Mouse (Mus musculus): Measurements from ENCODE around the gene Nfya. TPM values are rescaled to one million over a fixed set of nuclear protein-coding genes. Genes with fewer than 3 reads are reported as not detected.
A peak's percentile ranks its signal among the peaks of the same experiment; 100 is the strongest.

Gene Nfya
- polyA plus RNA-seq (2015; fragmentation: Nextera tagmentation; extraction: Ambion mirVana), result 10.7 and 11.1 TPM in 2 replicates

- peak within 1 kb of the TSS; percentile 90 for H3K4me2 ChIP-seq (ENCODE audit: low read length)
- ATAC-seq, result peak; percentile 98
- under 1% methylated on average over 84 of the region's 84 CpGs for WGBS
These were observed at the start of gene Nfya, which contains the start of gene Oard1 for GRCm38 (mm10) chr17:48409380-48410298. TSS of gene Nfya (minus strand) at chr17:48409906. TSS of gene Oard1 (plus strand) at chr17:48410014.

GRCm38 (mm10) chr17:48457971-48458653 is 48.4 kb upstream of the Nfya start:
- no peak overlapping the region for H3K27ac ChIP-seq (ENCODE audit: low read length)
- H3K4me2 ChIP-seq (ENCODE audit: low read length), result no peak overlapping the region
- H3K9me3 ChIP-seq (replicated peaks; ENCODE audit: control insufficient read depth, low read length, poor library complexity, severe bottlenecking), result no peaks in the 10 kb centered on the region
- H3K36me3 ChIP-seq (ENCODE audit: control insufficient read depth, insufficient read depth, low read length), result no peaks in the 10 kb centered on the region
- no peaks in the 10 kb centered on the region for H3K4me1 ChIP-seq (ENCODE audit: control insufficient read depth, insufficient read depth, low read length)
- WGBS, result 89% methylated on average over 13 of the region's 13 CpGs
- no peak overlapping the region for H3K4me3 ChIP-seq (ENCODE audit: low read depth, low read length)
- H3K9ac ChIP-seq (ENCODE audit: low read depth, low read length), result no peak overlapping the region
- H3K27me3 ChIP-seq (ENCODE audit: control insufficient read depth, insufficient read depth, low read depth, low read length), result no peaks in the 10 kb centered on the region
- ATAC-seq, result no peak

More at GRCm38 (mm10) chr17:48409380-48410298, at the start of gene Nfya, which contains the start of gene Oard1:
- H3K27me3 ChIP-seq (ENCODE audit: control insufficient read depth, insufficient read depth, low read depth, low read length), result no peaks in the 10 kb centered on the region
- H3K36me3 ChIP-seq (ENCODE audit: control insufficient read depth, insufficient read depth, low read length), result no peaks in the 10 kb centered on the region; the same call in 1 of the 2 replicates
- peaks cover 20% of the 10 kb centered on the region for H3K4me1 ChIP-seq (ENCODE audit: control insufficient read depth, insufficient read depth, low read length)
- peak within 1 kb of the TSS; percentile 98 for H3K9ac ChIP-seq (ENCODE audit: low read depth, low read length)
- H3K4me3 ChIP-seq (ENCODE audit: low read depth, low read length), result peak within 1 kb of the TSS; percentile 86
- peak within 1 kb of the TSS; percentile 99 for H3K27ac ChIP-seq (ENCODE audit: low read length)
- no peaks in the 10 kb centered on the region for H3K9me3 ChIP-seq (replicated peaks; ENCODE audit: control insufficient read depth, low read length, poor library complexity, severe bottlenecking)

- H3K9me3 ChIP-seq (replicated peaks; ENCODE audit: control insufficient read depth, low read length, poor library complexity, severe bottlenecking), result no peaks in the 10 kb centered on the region
- 89% methylated on average over 2 of the region's 2 CpGs for WGBS
These were observed 46.2 kb upstream of the Nfya start for GRCm38 (mm10) chr17:48455955-48456354.

GRCm38 (mm10) chr17:48454688-48455087 is 45.0 kb upstream of the Nfya start, which contains the start of gene Unc5cl:
TSS of gene Unc5cl (plus strand) at chr17:48454901.
- no peak within 1 kb of the TSS for H3K4me3 ChIP-seq (ENCODE audit: low read depth, low read length)
- H3K4me2 ChIP-seq (ENCODE audit: low read length), result no peak within 1 kb of the TSS
- H3K4me1 ChIP-seq (ENCODE audit: control insufficient read depth, insufficient read depth, low read length), result no peaks in the 10 kb centered on the region
- WGBS, result 66% methylated on average over 11 of the region's 11 CpGs
- H3K27ac ChIP-seq (ENCODE audit: low read length), result no peak within 1 kb of the TSS
- H3K9ac ChIP-seq (ENCODE audit: low read depth, low read length), result no peak within 1 kb of the TSS
- H3K36me3 ChIP-seq (ENCODE audit: control insufficient read depth, insufficient read depth, low read length), result no peaks in the 10 kb centered on the region
- no peaks in the 10 kb centered on the region for H3K9me3 ChIP-seq (replicated peaks; ENCODE audit: control insufficient read depth, low read length, poor library complexity, severe bottlenecking)
- ATAC-seq, result no peak
- H3K27me3 ChIP-seq (ENCODE audit: control insufficient read depth, insufficient read depth, low read depth, low read length), result no peaks in the 10 kb centered on the region

More at GRCm38 (mm10) chr17:48455955-48456354, 46.2 kb upstream of the Nfya start:
- Histone ChIP-seq H3K4me1 (ENCODE audit: control insufficient read depth, insufficient read depth, low read length) (no peaks in the 10 kb centered on the region), H3K27me3 (ENCODE audit: control insufficient read depth, insufficient read depth, low read depth, low read length) (no peaks in the 10 kb centered on the region), H3K4me3 (ENCODE audit: low read depth, low read length) (no peak overlapping the region), H3K9ac (ENCODE audit: low read depth, low read length) (no peak overlapping the region), H3K27ac (ENCODE audit: low read length) (no peak overlapping the region), H3K4me2 (ENCODE audit: low read length) (no peak overlapping the region), H3K36me3 (ENCODE audit: control insufficient read depth, insufficient read depth, low read length) (no peaks in the 10 kb centered on the region)
- no peak for ATAC-seq

- no peaks in the 10 kb centered on the region for H3K27me3 ChIP-seq (ENCODE audit: control insufficient read depth, insufficient read depth, low read depth, low read length)
- H3K4me2 ChIP-seq (ENCODE audit: low read length), result no peak overlapping the region
- no peaks in the 10 kb centered on the region for H3K4me1 ChIP-seq (ENCODE audit: control insufficient read depth, insufficient read depth, low read length)
- no peak overlapping the region for H3K27ac ChIP-seq (ENCODE audit: low read length)
- WGBS, result 54% methylated on average over 7 of the region's 7 CpGs
- no peak overlapping the region for H3K9ac ChIP-seq (ENCODE audit: low read depth, low read length)
- no peak for ATAC-seq
- no peaks in the 10 kb centered on the region for H3K9me3 ChIP-seq (replicated peaks; ENCODE audit: control insufficient read depth, low read length, poor library complexity, severe bottlenecking)
- no peaks in the 10 kb centered on the region for H3K36me3 ChIP-seq (ENCODE audit: control insufficient read depth, insufficient read depth, low read length)
- H3K4me3 ChIP-seq (ENCODE audit: low read depth, low read length), result no peak overlapping the region
These were observed 44.5 kb upstream of the Nfya start for GRCm38 (mm10) chr17:48454190-48454589.

- no peak for ATAC-seq
- H3K36me3 ChIP-seq (ENCODE audit: control insufficient read depth, insufficient read depth, low read length), result no peaks in the 10 kb centered on the region
- 75% methylated on average over 7 of the region's 7 CpGs for WGBS
- no peaks in the 10 kb centered on the region for H3K4me1 ChIP-seq (ENCODE audit: control insufficient read depth, insufficient read depth, low read length)
- no peak overlapping the region for H3K9ac ChIP-seq (ENCODE audit: low read depth, low read length)
- no peaks in the 10 kb centered on the region for H3K9me3 ChIP-seq (replicated peaks; ENCODE audit: control insufficient read depth, low read length, poor library complexity, severe bottlenecking)
- no peak overlapping the region for H3K4me3 ChIP-seq (ENCODE audit: low read depth, low read length)
- H3K27ac ChIP-seq (ENCODE audit: low read length), result no peak overlapping the region
- H3K4me2 ChIP-seq (ENCODE audit: low read length), result no peak overlapping the region
- H3K27me3 ChIP-seq (ENCODE audit: control insufficient read depth, insufficient read depth, low read depth, low read length), result no peaks in the 10 kb centered on the region
These were observed 43.8 kb upstream of the Nfya start for GRCm38 (mm10) chr17:48453489-48453888.

- H3K36me3 ChIP-seq (ENCODE audit: control insufficient read depth, insufficient read depth, low read length), result no peaks in the 10 kb centered on the region
- WGBS, result 59% methylated on average over 9 of the region's 9 CpGs
- no peaks in the 10 kb centered on the region for H3K4me1 ChIP-seq (ENCODE audit: control insufficient read depth, insufficient read depth, low read length)
- no peaks in the 10 kb centered on the region for H3K9me3 ChIP-seq (replicated peaks; ENCODE audit: control insufficient read depth, low read length, poor library complexity, severe bottlenecking)
- no peak overlapping the region for H3K9ac ChIP-seq (ENCODE audit: low read depth, low read length)
- no peak overlapping the region for H3K4me2 ChIP-seq (ENCODE audit: low read length)
- H3K27me3 ChIP-seq (ENCODE audit: control insufficient read depth, insufficient read depth, low read depth, low read length), result no peaks in the 10 kb centered on the region
- ATAC-seq, result no peak
- no peak overlapping the region for H3K4me3 ChIP-seq (ENCODE audit: low read depth, low read length)
- H3K27ac ChIP-seq (ENCODE audit: low read length), result 0 out of 2 replicates have a peak overlapping the region, but pooled peaks have one; percentile 9
These were observed 42.2 kb upstream of the Nfya start for GRCm38 (mm10) chr17:48451753-48452444.

DNA sequence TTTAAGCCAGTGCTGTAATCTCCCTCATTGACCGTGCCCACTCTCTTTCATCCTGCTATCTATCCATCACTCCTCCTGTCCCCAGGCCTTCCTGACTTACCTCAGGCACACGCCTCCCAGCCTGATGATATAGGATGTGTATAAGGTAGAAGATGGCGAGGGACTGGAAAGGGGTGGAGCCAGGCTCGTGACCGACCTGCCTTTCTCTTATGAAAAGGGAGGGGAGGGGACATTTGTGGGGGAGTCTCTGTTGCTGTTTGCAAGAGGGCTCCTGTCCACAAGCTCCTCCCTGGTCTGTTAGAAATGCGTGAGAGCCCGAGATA is 41.6 kb upstream of the Nfya start, which contains the start of gene Tspo2:
Gene Tspo2, minus strand, starts transcription at position 170 of the 323 bp plus-strand sequence.
- ATAC-seq, result no peak

More for the DNA sequence above, 41.6 kb upstream of the Nfya start, which contains the start of gene Tspo2:
- WGBS, result 70% methylated on average over 7 of the region's 7 CpGs
- Histone ChIP-seq H3K4me3 (ENCODE audit: low read depth, low read length) (no peak within 1 kb of the TSS), H3K9ac (ENCODE audit: low read depth, low read length) (no peak within 1 kb of the TSS), H3K4me2 (ENCODE audit: low read length) (peak within 1 kb of the TSS; percentile 14; the same call in 1 of the 2 replicates), H3K9me3 (replicated peaks; ENCODE audit: control insufficient read depth, low read length, poor library complexity, severe bottlenecking) (no peaks in the 10 kb centered on the region), H3K36me3 (ENCODE audit: control insufficient read depth, insufficient read depth, low read length) (no peaks in the 10 kb centered on the region), H3K27ac (ENCODE audit: low read length) (0 out of 2 replicates have a peak within 1 kb of the TSS, but pooled peaks have one; percentile 9), H3K4me1 (ENCODE audit: control insufficient read depth, insufficient read depth, low read length) (no peaks in the 10 kb centered on the region), H3K27me3 (ENCODE audit: control insufficient read depth, insufficient read depth, low read depth, low read length) (no peaks in the 10 kb centered on the region)

Measured in midbrain, embryonic 16.5 days (tissue).